Mouse (Mus musculus): ENCODE data around the gene Zfp61.

Zfp61 gene

DNA sequence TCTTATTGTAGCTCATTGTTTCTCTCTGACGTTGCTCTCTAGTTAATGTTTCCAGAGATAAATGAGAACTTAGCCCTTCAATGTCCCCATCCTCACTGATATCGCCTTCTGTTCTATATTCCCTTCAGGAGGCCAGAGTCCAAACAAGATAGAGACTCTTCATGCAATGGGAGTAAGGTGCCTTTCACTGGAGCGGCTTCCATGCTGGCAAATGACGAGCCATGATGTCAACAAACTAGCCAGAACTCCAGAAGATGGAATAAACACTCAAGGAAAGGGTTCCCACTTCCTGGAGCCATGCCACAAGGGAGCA, 41.1 kb downstream of the Zfp61 start:
- no peak for DNase-seq (ENCODE audit: low spot score in 2 of 2)

DNA sequence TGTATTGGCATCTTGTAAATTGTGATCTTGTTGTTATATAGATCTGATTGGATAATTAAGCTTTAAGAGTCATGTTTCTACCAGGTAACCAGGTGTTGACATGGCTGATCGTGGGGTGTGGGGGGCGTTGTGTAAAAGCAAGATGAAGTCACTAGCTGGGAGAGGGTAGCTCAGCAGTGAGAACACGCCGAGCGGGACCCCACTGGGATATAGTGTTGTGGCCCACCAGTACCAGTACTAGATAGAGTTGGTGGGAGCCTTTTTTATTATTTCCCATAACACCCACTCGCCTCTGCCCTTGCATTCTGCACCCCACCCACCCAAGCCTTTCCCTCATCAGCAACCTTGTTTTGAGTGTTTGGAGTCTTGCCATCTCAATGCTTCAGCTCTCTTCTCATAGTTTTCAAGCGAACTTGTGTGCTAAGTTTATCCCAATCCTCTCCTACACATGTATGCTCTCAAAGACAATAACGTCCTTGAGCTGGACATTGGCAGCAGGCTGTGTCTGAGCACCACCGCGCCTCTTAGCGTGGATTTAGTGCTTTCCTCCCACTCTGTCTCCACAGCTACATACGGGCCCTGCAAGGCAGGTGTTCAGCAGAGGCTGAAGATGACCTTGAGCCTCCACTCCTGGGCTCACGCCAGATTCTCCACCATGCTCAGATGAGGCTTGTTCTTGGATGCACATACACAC, 41.6 kb downstream of the Zfp61 start:
- no peak for DNase-seq (ENCODE audit: low spot score in 2 of 2)

DNA sequence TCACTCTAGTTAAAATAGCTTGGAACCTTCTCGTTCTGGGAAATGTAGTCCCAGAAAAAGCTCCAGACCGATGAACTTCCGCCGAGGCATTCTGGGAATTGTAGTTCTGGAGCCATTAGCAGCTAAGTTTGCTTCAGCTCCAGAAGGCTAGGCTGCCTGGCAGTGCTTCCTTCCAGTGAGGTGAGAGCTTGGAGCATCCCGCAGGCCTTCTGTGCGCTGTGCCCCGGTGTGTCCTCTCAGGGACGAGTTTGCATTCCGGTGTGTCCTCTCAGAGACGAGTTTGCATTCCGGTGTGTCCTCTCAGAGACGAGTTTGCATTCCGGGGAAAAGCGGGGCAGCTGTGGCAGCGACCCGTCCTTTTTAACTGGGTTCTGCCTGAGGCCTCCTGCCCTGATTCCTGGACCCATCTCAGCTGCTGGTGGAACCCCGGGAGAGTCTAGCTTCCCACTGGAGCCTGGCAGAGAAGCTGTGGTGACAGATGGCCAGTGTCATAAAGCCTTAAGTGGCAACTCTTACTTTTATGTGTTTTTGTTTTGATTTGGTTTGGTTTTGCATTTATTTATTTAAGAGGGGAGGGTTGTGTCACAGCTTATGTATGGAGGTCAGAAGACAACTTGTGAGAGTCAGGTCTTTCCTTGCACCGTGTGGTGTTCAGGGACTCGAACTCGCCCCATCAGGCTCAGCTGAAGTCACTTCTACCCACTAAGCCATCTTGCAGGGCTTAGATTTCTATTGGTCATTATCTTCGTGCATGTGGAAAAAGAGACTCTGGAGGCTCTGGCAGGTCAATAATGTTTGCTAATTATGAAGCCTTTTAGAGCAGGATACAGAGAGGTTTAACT, 46.2 kb downstream of the Zfp61 start, which contains the start of gene Zfp108:
TSS of gene Zfp108 (plus strand) at position 162 of the 842 bp plus-strand sequence.
- DNase-seq (ENCODE audit: low spot score in 2 of 2) = peak; percentile 66 to 77

DNA sequence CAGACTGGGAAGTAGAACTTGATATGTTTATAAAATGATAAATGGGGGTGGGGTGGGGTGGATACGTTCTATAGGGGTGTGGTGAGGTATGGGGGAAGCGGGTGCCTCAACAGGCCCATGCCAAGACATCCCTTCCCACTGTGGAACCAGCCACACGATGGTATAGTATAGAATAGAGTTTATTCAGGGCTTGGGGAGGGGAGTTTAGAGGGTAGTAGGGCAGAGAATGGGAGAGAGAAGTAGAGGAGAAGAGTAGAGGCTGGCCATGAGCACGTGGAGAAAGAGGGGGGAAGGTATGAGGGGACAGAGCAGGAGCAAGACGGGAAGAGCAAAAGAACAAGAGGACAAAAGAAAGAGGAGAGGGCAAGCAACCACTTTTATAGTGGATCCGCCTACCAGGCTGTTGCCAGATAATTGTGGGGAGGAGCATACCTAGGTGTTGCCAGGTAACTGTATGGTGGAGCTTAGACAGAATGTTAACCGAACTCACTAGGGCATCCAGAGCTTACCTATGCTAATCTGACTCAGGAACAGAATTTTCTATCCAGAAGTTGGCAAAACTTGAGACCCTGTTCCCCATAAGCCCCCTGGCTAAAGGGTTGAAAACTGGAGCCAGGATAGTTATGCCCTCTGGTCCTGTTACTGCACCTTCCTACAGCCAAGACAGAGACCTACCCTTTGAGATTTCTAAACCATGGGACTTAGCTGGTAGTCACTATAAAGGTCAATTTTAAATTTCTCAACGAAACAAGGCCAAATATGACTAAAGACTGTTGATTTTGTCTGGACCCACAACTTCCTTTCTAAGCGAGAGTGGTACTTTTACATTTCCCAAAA, 47.0 kb downstream of the Zfp61 start:
- no peak for DNase-seq (ENCODE audit: low spot score in 2 of 2)

All from urinary bladder, adult 18-20 months (tissue).